Mouse (Mus musculus): ENCODE measurements around the gene 4930442H23Rik.
A peak's percentile ranks its signal among the peaks of the same experiment; 100 is the strongest.
"Not testable (repeated sequence)": the region's sequence is repeated elsewhere in the genome, so short reads cannot be mapped to it uniquely, and the experiment has no call there.

Gene 4930442H23Rik

GRCm38 (mm10) chr10:81183805-81184204 is at the start of gene 4930442H23Rik:
Gene 4930442H23Rik, minus strand, starts transcription at chr10:81183849.
- DNase-seq = no peak

- DNase-seq = no peak
These were observed 49.6 kb upstream of the 4930442H23Rik start for GRCm38 (mm10) chr10:81233226-81233585.

DNA sequence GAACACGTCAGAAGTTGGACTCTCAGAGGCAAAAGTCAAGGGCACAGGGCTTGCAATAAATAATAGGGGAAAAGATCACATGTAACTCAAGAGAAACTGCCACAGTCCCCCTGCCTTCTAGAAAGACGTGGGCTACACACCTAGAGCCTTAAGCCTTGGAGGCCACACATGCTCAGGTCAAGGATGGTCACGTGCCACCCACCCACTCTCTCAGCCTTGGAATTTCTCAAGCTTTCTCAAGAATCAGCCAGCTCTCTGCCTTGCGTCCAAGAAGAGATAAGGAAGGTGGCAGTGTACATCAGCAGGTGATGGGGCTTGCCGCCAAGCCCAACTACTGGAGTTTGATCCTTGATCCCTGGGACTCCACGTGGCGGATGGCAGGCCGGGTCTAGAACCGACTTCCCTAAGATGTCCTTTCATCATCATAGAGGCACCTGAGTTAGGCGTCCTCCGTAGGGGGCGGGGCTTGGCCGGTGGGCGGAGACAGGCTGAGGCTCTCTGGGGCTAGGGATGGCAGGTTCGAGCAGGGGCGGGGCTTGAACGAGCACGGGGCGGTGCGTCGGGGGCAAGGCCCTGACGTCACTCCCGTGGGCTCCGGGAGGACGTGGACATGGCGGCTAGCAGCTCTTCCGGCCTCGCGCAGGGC is 49.1 kb upstream of the 4930442H23Rik start, which contains the start of gene Zfr2:
Gene Zfr2, plus strand, starts transcription at position 576 of the 646 bp plus-strand sequence.
- peak; percentile 93 for DNase-seq

- no peak for DNase-seq
These were observed 47.8 kb upstream of the 4930442H23Rik start for GRCm38 (mm10) chr10:81231436-81231835.

GRCm38 (mm10) chr10:81230438-81231332 is 47.0 kb upstream of the 4930442H23Rik start, which contains the start of gene Atcay:
Gene Atcay, minus strand, starts transcription at chr10:81230833.
- DNase-seq = no peak

DNA sequence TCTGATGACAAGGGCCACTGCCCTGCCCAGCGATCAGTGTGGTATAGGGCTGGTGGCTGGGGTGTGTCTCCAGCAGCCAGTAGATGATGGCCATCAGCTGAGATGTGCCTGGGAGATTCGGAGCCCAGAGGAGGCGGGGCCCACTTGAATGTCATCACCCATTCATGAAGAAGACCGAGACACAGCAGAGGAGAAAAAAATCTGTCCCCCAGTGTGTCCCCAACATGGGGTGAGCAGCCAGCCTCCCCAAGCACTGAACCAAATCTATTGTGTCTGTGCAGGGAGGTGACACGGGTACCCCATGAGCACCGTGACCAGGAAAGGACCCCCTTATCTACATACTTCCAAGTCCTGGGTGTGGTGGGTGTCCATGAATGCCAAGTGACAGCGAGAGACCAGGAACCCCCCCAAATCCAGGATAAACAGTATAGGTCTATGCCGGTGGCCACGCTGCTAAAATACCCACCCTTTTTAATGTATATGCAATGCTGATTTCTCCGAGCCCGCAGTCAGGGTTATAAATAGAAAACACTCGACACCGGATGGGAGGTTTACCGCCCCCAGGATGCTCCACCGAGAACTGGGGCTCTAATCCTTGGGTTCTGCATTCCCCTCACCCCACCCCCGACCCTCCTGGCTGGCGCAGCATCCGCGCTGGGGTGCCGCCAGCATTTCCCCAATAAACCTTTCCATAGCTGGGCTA is 46.2 kb upstream of the 4930442H23Rik start:
- no peak for DNase-seq

- DNase-seq = not testable (repeated sequence)
These were observed 40.1 kb upstream of the 4930442H23Rik start for GRCm38 (mm10) chr10:81223731-81224130.

- DNase-seq = no peak
These were observed 37.9 kb upstream of the 4930442H23Rik start for GRCm38 (mm10) chr10:81221402-81222015.

DNA sequence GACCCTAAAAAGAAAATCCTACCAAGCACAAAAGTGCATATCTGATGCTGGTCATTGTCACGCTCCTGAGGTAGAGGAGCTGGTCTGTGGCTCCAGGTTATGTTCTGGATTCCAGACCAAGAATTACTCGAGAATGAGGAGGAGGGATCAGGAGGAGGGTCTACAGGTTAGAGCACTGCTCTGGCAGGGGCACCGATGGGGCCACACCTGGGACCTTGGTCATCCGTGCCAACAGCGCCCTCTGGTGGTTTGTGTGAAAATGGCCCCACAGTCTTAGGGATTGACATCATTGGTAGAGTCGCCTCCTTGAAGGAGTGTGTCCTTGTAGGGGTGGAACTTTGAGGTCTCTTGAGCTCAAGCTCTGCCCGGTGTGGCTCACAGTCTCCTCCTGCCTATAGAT is 34.3 kb upstream of the 4930442H23Rik start:
- peak; percentile 72 for DNase-seq

DNA sequence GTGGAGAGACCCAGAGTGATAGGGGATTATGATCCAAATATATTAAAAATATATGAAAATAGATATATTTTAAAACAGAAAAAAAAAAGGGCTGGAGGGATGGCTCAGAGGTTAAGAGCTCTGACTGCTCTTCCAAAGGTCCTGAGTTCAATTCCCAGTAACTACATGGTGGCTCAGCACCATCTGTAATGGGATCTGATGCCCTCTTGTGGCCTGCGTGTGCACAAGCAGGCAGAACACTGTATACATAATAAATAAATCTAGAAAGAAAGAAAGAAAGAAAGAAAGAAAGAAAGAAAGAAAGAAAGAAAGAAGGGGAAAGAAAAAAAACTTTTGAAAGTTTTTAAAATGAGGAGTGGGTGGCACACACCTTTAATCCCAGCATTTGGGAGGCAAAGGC is 33.6 kb upstream of the 4930442H23Rik start:
- DNase-seq = not testable (repeated sequence)

DNA sequence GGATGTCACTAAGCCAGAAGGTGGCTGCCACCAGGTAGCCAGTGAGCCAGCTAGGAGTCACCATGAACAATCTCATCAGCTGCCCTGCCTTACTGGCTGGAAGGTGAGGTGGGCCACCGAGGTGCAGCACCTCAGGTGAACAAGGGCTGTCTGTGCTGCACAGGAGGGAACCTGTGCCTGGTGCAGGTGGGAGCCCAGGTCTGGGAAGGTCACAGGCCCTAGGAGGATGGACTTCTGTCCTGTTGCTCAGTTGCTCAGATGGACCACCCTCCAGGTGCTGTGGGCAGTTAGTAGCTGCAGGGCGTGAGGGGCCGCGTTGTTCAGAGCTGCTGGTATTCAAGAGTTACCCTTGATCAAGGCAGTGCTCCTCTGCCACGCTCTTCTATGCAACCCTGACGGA is 33.2 kb upstream of the 4930442H23Rik start:
- no peak for DNase-seq

DNA sequence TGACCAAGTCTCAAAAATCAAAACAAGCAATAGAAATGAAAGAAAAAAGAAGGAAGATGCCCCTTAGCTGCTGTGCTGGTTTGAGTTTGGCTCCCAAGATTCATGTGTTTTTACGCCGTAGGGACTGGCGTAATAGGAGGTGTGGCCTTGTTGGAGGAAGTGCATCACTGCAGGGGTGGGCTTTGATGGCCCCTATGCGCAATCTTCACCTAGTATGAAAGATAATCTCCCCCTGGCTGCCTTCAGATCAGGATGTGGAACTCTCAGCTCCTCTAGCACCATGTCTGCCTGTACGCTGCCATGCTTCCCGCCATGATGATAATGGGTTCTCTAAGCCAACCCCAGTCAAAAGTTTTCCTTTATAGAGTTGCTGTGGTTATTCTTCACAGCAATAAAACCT is 32.6 kb upstream of the 4930442H23Rik start:
- DNase-seq = no peak

DNA sequence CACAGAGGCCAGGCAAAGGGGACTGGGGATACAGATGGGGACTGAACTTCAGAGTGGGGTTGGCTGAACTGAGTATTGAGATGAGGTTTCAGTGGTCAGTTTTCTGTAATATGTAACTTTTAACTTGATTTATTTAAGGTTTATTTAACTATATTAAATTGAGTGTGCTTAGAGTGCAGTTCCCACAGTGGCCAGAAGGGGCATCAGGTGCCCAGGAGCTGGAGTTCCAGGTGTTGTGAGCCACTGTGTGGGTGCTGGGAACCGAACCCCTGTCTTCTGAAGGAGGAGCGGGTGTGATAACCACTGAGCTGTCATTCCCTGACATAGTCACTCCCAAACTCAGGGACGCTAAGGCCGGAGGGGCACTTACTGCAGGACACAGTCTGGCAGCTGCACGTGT is 26.5 kb upstream of the 4930442H23Rik start:
- no peak for DNase-seq

GRCm38 (mm10) chr10:81204137-81204536 is 20.5 kb upstream of the 4930442H23Rik start:
- no peak for DNase-seq

GRCm38 (mm10) chr10:81202978-81203720 is 19.5 kb upstream of the 4930442H23Rik start:
- DNase-seq = no peak

DNA sequence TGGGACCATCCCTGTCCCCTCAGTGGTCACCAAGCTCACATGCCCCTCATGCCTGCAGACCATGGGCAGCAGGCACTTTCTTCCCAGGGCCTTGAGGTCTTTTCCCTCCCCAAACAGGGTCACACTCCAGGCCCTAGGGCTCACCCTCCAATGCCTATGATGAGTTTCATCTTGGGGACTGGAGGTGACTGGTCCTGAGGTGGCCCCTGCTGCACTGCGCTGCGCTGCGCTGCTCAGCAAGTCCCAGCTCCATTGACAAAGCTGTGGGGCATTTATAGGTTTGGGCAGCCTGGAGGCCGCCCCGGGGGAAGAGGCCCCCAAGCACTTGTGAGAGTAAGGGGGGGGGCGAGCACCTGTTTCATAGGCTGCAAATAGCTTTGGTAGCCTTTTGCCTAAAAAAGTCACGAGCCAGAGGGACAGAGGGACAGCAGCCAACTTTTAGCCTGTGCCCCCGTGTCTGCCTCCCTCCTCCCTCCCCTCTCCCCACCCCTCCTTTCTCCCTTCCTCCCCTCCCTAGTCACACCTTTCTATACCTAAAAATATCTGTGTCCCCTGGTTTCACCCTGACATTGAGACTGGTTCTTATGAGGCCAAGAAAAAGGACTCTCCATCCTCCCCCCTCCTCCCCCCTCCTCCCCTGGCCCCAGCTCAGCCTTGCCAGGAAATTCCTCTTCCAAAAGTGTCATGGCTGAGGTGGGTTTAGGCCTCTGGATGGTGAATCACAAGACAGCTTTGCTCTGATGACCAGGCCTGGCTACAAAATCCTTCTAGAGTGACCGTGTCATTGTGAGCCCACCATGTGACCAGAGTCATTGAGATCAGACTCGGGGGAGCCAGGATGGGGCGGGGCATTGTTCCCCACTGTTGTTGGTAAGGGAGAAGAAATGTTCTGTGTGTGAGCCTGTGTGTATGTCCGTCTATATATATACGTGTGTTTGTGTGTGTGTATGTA is 18.4 kb upstream of the 4930442H23Rik start, which contains the start of gene Nmrk2:
Gene Nmrk2, minus strand, starts transcription at position 245 of the 952 bp plus-strand sequence.
- no peak for DNase-seq

DNA sequence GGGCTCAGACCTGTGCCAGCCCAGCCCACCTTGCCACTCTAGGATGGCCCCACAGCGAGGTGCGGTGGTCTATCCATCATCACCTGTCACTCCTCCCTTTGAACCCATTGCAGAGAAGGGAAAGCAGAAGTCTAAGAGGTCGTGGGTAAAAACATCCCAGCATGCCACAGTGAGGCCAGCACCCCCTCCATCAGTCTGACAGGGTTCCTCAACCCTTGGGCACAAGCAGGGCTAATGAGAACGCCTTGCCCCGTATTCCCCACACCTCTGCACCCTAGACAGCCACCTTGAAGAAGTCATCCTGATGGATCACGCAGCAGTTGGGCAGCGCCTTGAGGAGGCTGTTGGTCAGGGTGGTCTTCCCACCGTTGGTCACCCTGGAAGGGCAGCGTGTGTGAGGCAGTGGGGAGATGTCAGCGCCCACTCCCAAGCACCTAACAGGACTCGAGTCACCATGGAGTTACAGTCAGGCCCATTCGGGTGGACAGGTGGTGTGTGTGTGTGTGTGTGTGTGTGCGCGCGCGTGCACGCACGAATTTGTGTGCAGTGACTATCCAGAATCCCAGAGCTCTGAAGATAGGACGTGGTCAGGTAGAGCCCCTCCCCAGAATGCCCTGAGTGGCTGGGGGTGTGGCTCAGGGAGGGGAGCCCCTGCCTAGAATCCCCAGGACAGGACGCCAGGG is 17.1 kb upstream of the 4930442H23Rik start:
- no peak for DNase-seq

- no peak for DNase-seq
These were observed 16.5 kb upstream of the 4930442H23Rik start for GRCm38 (mm10) chr10:81200141-81200540.

DNA sequence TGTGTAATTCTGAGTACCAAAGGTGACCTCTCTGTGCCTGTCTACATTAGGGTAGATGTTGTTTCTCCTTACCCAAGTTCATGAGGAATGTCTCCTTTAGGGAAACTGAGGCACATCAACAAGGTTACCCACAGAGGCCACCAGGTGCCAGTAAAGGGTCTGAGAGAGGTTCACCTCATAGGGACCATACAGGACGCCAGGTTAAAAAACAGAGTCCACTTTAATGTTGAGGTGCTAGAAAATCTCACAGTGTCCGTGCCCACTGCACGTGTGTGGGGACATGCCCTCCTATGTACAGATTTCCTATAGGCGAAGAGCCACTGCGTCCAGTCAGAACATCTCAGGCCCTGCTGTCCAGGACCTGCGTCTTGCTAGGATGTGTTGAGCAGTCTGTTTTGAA is 15.3 kb upstream of the 4930442H23Rik start:
- no peak for DNase-seq

GRCm38 (mm10) chr10:81198230-81198629 is 14.6 kb upstream of the 4930442H23Rik start:
- peak; percentile 71 for DNase-seq
